12 mouse cellular contexts compared by ENCODE assay signal in the genomic region with DNA sequence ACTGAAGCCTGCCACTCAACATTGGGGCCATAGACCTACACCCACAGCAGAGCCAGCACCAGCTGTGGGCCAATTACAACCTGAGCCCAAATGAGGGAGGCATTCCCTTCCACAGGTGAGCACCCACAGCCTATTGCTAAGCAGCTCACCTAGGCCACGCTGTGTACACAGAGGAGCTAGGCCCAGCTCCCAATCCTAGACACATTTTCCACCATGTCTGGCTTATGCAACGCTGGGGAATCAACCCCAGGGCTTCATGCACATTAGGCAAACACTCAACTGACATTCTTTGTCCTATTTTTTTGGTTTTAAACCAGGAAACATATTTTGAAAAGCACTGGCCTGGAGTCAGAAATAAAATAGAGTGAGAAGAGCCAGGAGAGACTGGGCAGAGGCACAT. TPM values are rescaled to one million over a fixed set of nuclear protein-coding genes. Genes with fewer than 3 reads are reported as not detected.
DNase-seq lines count a peak whose midpoint lies in the region; ATAC-seq and TF ChIP-seq lines count a peak whose summit lies in the region.
"Had no signal": no experiment of that assay in that cellular context is flagged by ENCODE, and none has a peak within 500 bp of the region (broad histone marks: within the 10 kb centered on the region; RNA-seq: fewer than 3 reads in every experiment).

No protein-coding gene starts in this region.

- no peak for ATAC-seq in heart, embryonic 16.5 days (replicated peaks; ENCODE audit: extremely low read depth, insufficient read depth, low FRiP score)
- no peak for ATAC-seq in lung, postnatal 0 days
- no peak for ATAC-seq in intestine, embryonic 16.5 days
- no peak for ATAC-seq in stomach, embryonic 15.5 days (ENCODE audit: insufficient read depth, low FRiP score, low read depth)
- ATAC-seq: Patski had no signal

- no peak overlapping the region for H3K4me2 ChIP-seq in heart, embryonic 16.5 days (ENCODE audit: low read depth, low read length)
- no peak overlapping the region for H3K4me2 ChIP-seq in lung, postnatal 0 days (replicated peaks; ENCODE audit: low read depth, low read length)
- no peak overlapping the region for H3K4me2 ChIP-seq in intestine, embryonic 16.5 days (ENCODE audit: low read depth, low read length)
- H3K4me2 ChIP-seq in stomach, embryonic 15.5 days = no peak overlapping the region

- no peaks in the 10 kb centered on the region for H3K9me3 ChIP-seq in heart, embryonic 16.5 days (replicated peaks; ENCODE audit: control insufficient read depth, low read length)
- H3K9me3 ChIP-seq in lung, postnatal 0 days (ENCODE audit: low read length) = no peaks in the 10 kb centered on the region
- H3K9me3 ChIP-seq in intestine, embryonic 16.5 days (ENCODE audit: control insufficient read depth, low read length) = no peaks in the 10 kb centered on the region
- no peaks in the 10 kb centered on the region for H3K9me3 ChIP-seq in stomach, embryonic 15.5 days

- no peak overlapping the region for H3K9ac ChIP-seq in heart, embryonic 16.5 days (ENCODE audit: low read length)
- H3K9ac ChIP-seq in lung, postnatal 0 days (replicated peaks; ENCODE audit: low read depth) = no peak overlapping the region
- no peak overlapping the region for H3K9ac ChIP-seq in intestine, embryonic 16.5 days (ENCODE audit: low read depth, low read length)
- no peak overlapping the region for H3K9ac ChIP-seq in stomach, embryonic 15.5 days

- no peaks in the 10 kb centered on the region for H3K27me3 ChIP-seq in heart, embryonic 16.5 days (ENCODE audit: control insufficient read depth, insufficient read depth, low read length)
- H3K27me3 ChIP-seq in lung, postnatal 0 days (replicated peaks; ENCODE audit: insufficient read depth, low read length) = no peaks in the 10 kb centered on the region
- H3K27me3 ChIP-seq in intestine, embryonic 16.5 days (replicated peaks; ENCODE audit: control insufficient read depth, insufficient read depth, low read length) = no peaks in the 10 kb centered on the region
- H3K27me3 ChIP-seq in stomach, embryonic 15.5 days (replicated peaks) = no peaks in the 10 kb centered on the region
- H3K27me3 ChIP-seq: Patski had no signal

- peaks cover 45% of the 10 kb centered on the region for H3K4me1 ChIP-seq in heart, embryonic 16.5 days (ENCODE audit: control insufficient read depth, insufficient read depth, low read length)
- peaks cover 42% of the 10 kb centered on the region for H3K4me1 ChIP-seq in lung, postnatal 0 days (ENCODE audit: insufficient read depth, low read depth, low read length)
- H3K4me1 ChIP-seq in lung, adult 2 months (ENCODE audit: control insufficient read depth, insufficient read depth, low read length) = peaks cover 48% of the 10 kb centered on the region
- H3K4me1 ChIP-seq in intestine, embryonic 16.5 days (ENCODE audit: control insufficient read depth, insufficient read depth, low read length) = peaks cover 48% of the 10 kb centered on the region
- H3K4me1 ChIP-seq in stomach, embryonic 15.5 days = peaks cover 34% of the 10 kb centered on the region

- TF ChIP-seq POLR2A in lung, adult 2 months (IDR thresholded peaks at IDR 0.05; ENCODE audit: borderline replicate concordance, extremely low read depth, low read depth, low read length) = no peak

- no peak for DNase-seq in heart, postnatal 4 days
- no peak for DNase-seq in lung, postnatal 0 days (ENCODE audit: low spot score)
- no peak for DNase-seq in lung, adult 2 months
- DNase-seq in adrenal gland, adult 18-20 months (ENCODE audit: low spot score in 2 of 2) = no peak
- DNase-seq in thymus, adult 18-20 months = no peak
- DNase-seq: cerebellum, adult 8-10 months; right cerebral cortex, adult 18-20 months; thymus, postnatal 4 days had no signal

- no peak for TF ChIP-seq EP300 in lung, postnatal 0 days (IDR thresholded peaks at IDR 0.05)

- WGBS in heart, embryonic 16.5 days = 75% methylated on average over 2 of the region's 2 CpGs
- 40% methylated on average over 2 of the region's 2 CpGs for WGBS in lung, postnatal 0 days
- 65% methylated on average over 2 of the region's 2 CpGs for WGBS in lung, adult 2 months
- 79% methylated on average over 2 of the region's 2 CpGs for WGBS in intestine, embryonic 16.5 days
- WGBS in stomach, embryonic 15.5 days = 75% methylated on average over 2 of the region's 2 CpGs

- H3K27ac ChIP-seq in heart, embryonic 16.5 days (ENCODE audit: low read length) = peak overlapping the region; percentile 60
- peak overlapping the region; percentile 72 for H3K27ac ChIP-seq in lung, postnatal 0 days (ENCODE audit: low read length)
- H3K27ac ChIP-seq in intestine, embryonic 16.5 days (ENCODE audit: low read length) = 0 out of 2 replicates have a peak overlapping the region, but pooled peaks have one; percentile 42
- peak overlapping the region; percentile 51 for H3K27ac ChIP-seq in stomach, embryonic 15.5 days

- H3K4me3 ChIP-seq in heart, embryonic 16.5 days (ENCODE audit: low read length) = no peak overlapping the region
- H3K4me3 ChIP-seq in lung, postnatal 0 days (ENCODE audit: low read depth, low read length) = no peak overlapping the region
- no peak overlapping the region for H3K4me3 ChIP-seq in lung, adult 2 months (replicated peaks; ENCODE audit: extremely low read depth, low read depth, low read length)
- no peak overlapping the region for H3K4me3 ChIP-seq in intestine, embryonic 16.5 days (ENCODE audit: low read length)
- H3K4me3 ChIP-seq in stomach, embryonic 15.5 days (replicated peaks) = no peak overlapping the region

- no peak for TF ChIP-seq CTCF in lung, postnatal 0 days (IDR thresholded peaks at IDR 0.05)
- no peak for TF ChIP-seq CTCF in lung, adult 2 months (IDR thresholded peaks at IDR 0.05; ENCODE audit: insufficient read depth, low read length)

- H3K36me3 ChIP-seq in heart, embryonic 16.5 days (ENCODE audit: control insufficient read depth, insufficient read depth) = no peaks in the 10 kb centered on the region
- H3K36me3 ChIP-seq in lung, postnatal 0 days (ENCODE audit: insufficient read depth, low read length) = no peaks in the 10 kb centered on the region
- no peaks in the 10 kb centered on the region for H3K36me3 ChIP-seq in intestine, embryonic 16.5 days (ENCODE audit: control insufficient read depth, insufficient read depth, low read length)
- 0 out of 2 replicates have a peak, but pooled peaks cover 5% of the 10 kb centered on the region for H3K36me3 ChIP-seq in stomach, embryonic 15.5 days

RNA-seq across cellular contexts. Expression of a gene that starts 19.7 kb away (rescaled TPM):
- 3.1 and 3.7 TPM in 2 replicates for polyA plus RNA-seq in heart, embryonic 16.5 days (2015; fragmentation: Nextera tagmentation; extraction: Ambion mirVana)
- 10 to 100 TPM; 43.1 to 46.0 TPM for total RNA-seq in heart, postnatal 4 days (2021)
- polyA plus RNA-seq in lung, postnatal 0 days (2015; fragmentation: Nextera tagmentation; extraction: Ambion mirVana) = 4.1 and 5.1 TPM in 2 replicates
- polyA plus RNA-seq in lung, adult 2 months (2012; rRNA removed) = 85.8 and 87.8 TPM in 2 replicates
- 4.2 and 4.4 TPM in 2 replicates for polyA plus RNA-seq in intestine, embryonic 16.5 days (2015; fragmentation: Nextera tagmentation; extraction: Ambion mirVana)
- 5.3 and 6.2 TPM in 2 replicates for polyA plus RNA-seq in stomach, embryonic 15.5 days (2015; fragmentation: Nextera tagmentation; extraction: Ambion mirVana)
- 100 to 1,000 TPM; 102 to 103 TPM for total RNA-seq in adrenal gland, adult 18-20 months (2021)

RNA-seq across cellular contexts. Expression of a gene that starts 41.5 kb away (rescaled TPM):
- 18.6 and 20.1 TPM in 2 replicates for polyA plus RNA-seq in heart, embryonic 16.5 days (2015; fragmentation: Nextera tagmentation; extraction: Ambion mirVana)
- total RNA-seq in heart, postnatal 4 days (2021) = 10 to 100 TPM; 17.5 to 18.3 TPM
- polyA plus RNA-seq in lung, postnatal 0 days (2015; fragmentation: Nextera tagmentation; extraction: Ambion mirVana) = 11.3 and 12.6 TPM in 2 replicates
- 36.3 and 41.4 TPM in 2 replicates for polyA plus RNA-seq in lung, adult 2 months (2012; rRNA removed)
- 53.8 and 65.6 TPM in 2 replicates for polyA plus RNA-seq in intestine, embryonic 16.5 days (2015; fragmentation: Nextera tagmentation; extraction: Ambion mirVana)
- polyA plus RNA-seq in stomach, embryonic 15.5 days (2015; fragmentation: Nextera tagmentation; extraction: Ambion mirVana) = 31.6 and 35.9 TPM in 2 replicates
- 10 to 100 TPM; 32.5 to 43.3 TPM for total RNA-seq in adrenal gland, adult 18-20 months (2021)

Comparison
In these comparisons a context has a peak if more than half of its experiments do, and no peak if none do; other contexts are left out.
1. RNA of a gene that starts 19.7 kb away (polyA plus RNA-seq): 85.8 to 87.8 TPM in lung, adult 2 months; 5.3 to 6.2 TPM in stomach, embryonic 15.5 days, 4.1 to 5.1 TPM in lung, postnatal 0 days, 4.2 to 4.4 TPM in intestine, embryonic 16.5 days and 3.1 to 3.7 TPM in heart, embryonic 16.5 days; every median in the first group is over 10 times any median in the second.
2. Peak in every context shown above with its lines, with median percentiles within 50 percentile points of each other: H3K27ac ChIP-seq.